Mouse (Mus musculus): ENCODE results near the gene Spo11. TPM values are rescaled to one million over a fixed set of nuclear protein-coding genes. Genes with fewer than 3 reads are reported as not detected.

Gene Spo11
- 2.4 TPM for polyA plus RNA-seq (2017; shearing (Covaris generic))

GRCm38 (mm10) chr2:172977409-172978130 is at the start of gene Spo11:
Spo11 (plus strand) TSS chr2:172977700.

GRCm38 (mm10) chr2:172940003-172940798 is 37.3 kb upstream of the Spo11 start, which contains the start of gene Bmp7:
Bmp7 (minus strand) TSS chr2:172940321.

GRCm38 (mm10) chr2:172999630-173000284 is 22.3 kb downstream of the Spo11 start, which contains the start of gene Rae1:
Rae1 (plus strand) TSS chr2:173000117.

GRCm38 (mm10) chr2:173020430-173020829 is 42.9 kb downstream of the Spo11 start, which contains the start of gene Rbm38:
Rbm38 (plus strand) TSS chr2:173020498.

Other genes with a start within 250 kb of the Spo11 start
- 0.98 TPM for gene Bmp7, start 37.4 kb upstream of the Spo11 start, polyA plus RNA-seq (2017; shearing (Covaris generic))
- gene Rae1, start 22.4 kb downstream of the Spo11 start, polyA plus RNA-seq (2017; shearing (Covaris generic)): 109 TPM
- 33.0 TPM for gene Rbm38, start 42.8 kb downstream of the Spo11 start, polyA plus RNA-seq (2017; shearing (Covaris generic))
- gene Ctcfl, start 141.8 kb downstream of the Spo11 start, polyA plus RNA-seq (2017; shearing (Covaris generic)): not detected
- gene Pck1, start 175.3 kb downstream of the Spo11 start, polyA plus RNA-seq (2017; shearing (Covaris generic)): not detected
- gene Zbp1, start 241.2 kb downstream of the Spo11 start, polyA plus RNA-seq (2017; shearing (Covaris generic)): 71.7 TPM